Mouse (Mus musculus) left cerebral cortex, adult 8-10 months (tissue): ENCODE measurements around the gene Ostm1. TPM values are rescaled to one million over a fixed set of nuclear protein-coding genes. Genes with fewer than 3 reads are reported as not detected.

Source experiments
- DNase-seq, 2 experiments: peaks; one replicate each; pipeline ENCODE4 v3.0.0; 2022; ENCODE audit warnings: low spot score in 2 of 2
- total RNA-seq, 4 experiments: library from RNA; stranded (reverse); gene quantifications; 2 replicates each; pipeline ENCODE4 v1.2.4; 2022

Ostm1 gene
- total RNA-seq, 4 experiments from 2014 or later = 45.8 to 51.5 (median 48.4) TPM

GRCm38 (mm10) chr10:42678755-42679364 lies 95.2 kb downstream of the Ostm1 start:
- peak; percentile 81 to 86 for DNase-seq

- no peak for DNase-seq
Observed at GRCm38 (mm10) chr10:42679586-42679985, 96.0 kb downstream of the Ostm1 start.

- DNase-seq = no peak
Observed at GRCm38 (mm10) chr10:42680582-42681001, 97.0 kb downstream of the Ostm1 start.

- no peak for DNase-seq
Observed at GRCm38 (mm10) chr10:42682421-42682820, 98.8 kb downstream of the Ostm1 start.

- no peak for DNase-seq
Observed at GRCm38 (mm10) chr10:42687873-42688272, 104.3 kb downstream of the Ostm1 start.

GRCm38 (mm10) chr10:42689694-42690093 lies 106.1 kb downstream of the Ostm1 start:
- DNase-seq = no peak

- DNase-seq = no peak
Observed at GRCm38 (mm10) chr10:42690233-42691028, 106.8 kb downstream of the Ostm1 start.

GRCm38 (mm10) chr10:42691051-42691450 lies 107.4 kb downstream of the Ostm1 start:
- DNase-seq = no peak

- no peak for DNase-seq
Observed at GRCm38 (mm10) chr10:42692095-42692494, 108.5 kb downstream of the Ostm1 start.

GRCm38 (mm10) chr10:42692794-42693193 lies 109.2 kb downstream of the Ostm1 start:
- DNase-seq = no peak

- no peak for DNase-seq
Observed at GRCm38 (mm10) chr10:42693482-42693881, 109.9 kb downstream of the Ostm1 start.

GRCm38 (mm10) chr10:42696361-42696760 lies 112.7 kb downstream of the Ostm1 start:
- no peak for DNase-seq

GRCm38 (mm10) chr10:42697007-42697406 lies 113.4 kb downstream of the Ostm1 start:
- DNase-seq = peak; percentile 31 to 71

GRCm38 (mm10) chr10:42698375-42698774 lies 114.8 kb downstream of the Ostm1 start:
- DNase-seq = no peak

- DNase-seq = no peak
Observed at GRCm38 (mm10) chr10:42698994-42699393, 115.4 kb downstream of the Ostm1 start.

- no peak for DNase-seq
Observed at GRCm38 (mm10) chr10:42702111-42702510, 118.5 kb downstream of the Ostm1 start.

- no peak for DNase-seq
Observed at GRCm38 (mm10) chr10:42714676-42715075, 131.1 kb downstream of the Ostm1 start.

- DNase-seq = no peak
Observed at GRCm38 (mm10) chr10:42715366-42716035, 131.9 kb downstream of the Ostm1 start.

- DNase-seq = no peak
Observed at GRCm38 (mm10) chr10:42722116-42722515, 138.5 kb downstream of the Ostm1 start.

GRCm38 (mm10) chr10:42723275-42724232 lies 139.9 kb downstream of the Ostm1 start:
- no peak for DNase-seq

- DNase-seq = no peak
Observed at GRCm38 (mm10) chr10:42729607-42730006, 146.0 kb downstream of the Ostm1 start.
